Mouse (Mus musculus): ENCODE measurements around the gene Gm21954. TPM values are rescaled to one million over a fixed set of nuclear protein-coding genes. Genes with fewer than 3 reads are reported as not detected.

Gm21954 gene
- total and polyA plus RNA-seq, 3 experiments: not detected

- H3K4me2 ChIP-seq (ENCODE audit: insufficient read depth, low read depth, poor library complexity, severe bottlenecking): no peak overlapping the region
- no peak for DNase-seq (ENCODE audit: extremely low read depth)
- dilution Hi-C loops (cut with MboI; ENCODE audit: extremely low pct_ligation_motif_present, extremely low pct_unique_long_range_greater_than_20kb, low sequenced_read_pairs): no loop called here
- in situ Hi-C loops (cut with MboI; ENCODE audit: low pct_ligation_motif_present, low pct_unique_long_range_greater_than_20kb, low sequenced_read_pairs): no loop called here
- TF ChIP-seq JUND (conservative IDR thresholded peaks at IDR 0.05; ENCODE audit: low read depth, low read length): no peak
- H3K79me2 ChIP-seq (replicated peaks; ENCODE audit: control insufficient read depth, extremely low read depth, insufficient read depth, poor library complexity, severe bottlenecking): no peaks in the 10 kb centered on the region
- H3K4me1 ChIP-seq (ENCODE audit: control insufficient read depth in 1 of 2, insufficient read depth in 2 of 2): no peaks in the 10 kb centered on the region
- H3K27me3 ChIP-seq (replicated peaks): no peaks in the 10 kb centered on the region
- no peaks in the 10 kb centered on the region for H3K36me3 ChIP-seq (replicated peaks in 1 of 2; ENCODE audit: control insufficient read depth in 1 of 2, insufficient read depth in 1 of 2, low read length in 1 of 2)
- no peak overlapping the region for H3K9ac ChIP-seq (ENCODE audit: insufficient read depth, low read depth)
- H3K9me3 ChIP-seq (replicated peaks; ENCODE audit: low read length): peaks cover 67% of the 10 kb centered on the region
- H3K27ac ChIP-seq (ENCODE audit: insufficient read depth, low read depth): no peak overlapping the region
- no peak overlapping the region for H3K4me3 ChIP-seq (replicated peaks in 1 of 3; ENCODE audit: low read depth in 2 of 3, low read length in 2 of 3, poor library complexity in 1 of 3)
Observed at GRCm38 (mm10) chr3:55419334-55419733, 52.7 kb downstream of the Gm21954 start.

GRCm38 (mm10) chr3:55418845-55419244 lies 53.2 kb downstream of the Gm21954 start:
- Histone ChIP-seq H3K36me3 (replicated peaks in 1 of 2; ENCODE audit: control insufficient read depth in 1 of 2, insufficient read depth in 1 of 2, low read length in 1 of 2) (no peaks in the 10 kb centered on the region), H3K27me3 (replicated peaks) (no peaks in the 10 kb centered on the region), H3K9me3 (replicated peaks; ENCODE audit: low read length) (peaks cover 67% of the 10 kb centered on the region), H3K79me2 (replicated peaks; ENCODE audit: control insufficient read depth, extremely low read depth, insufficient read depth, poor library complexity, severe bottlenecking) (no peaks in the 10 kb centered on the region), H3K4me2 (ENCODE audit: insufficient read depth, low read depth, poor library complexity, severe bottlenecking) (no peak overlapping the region), H3K27ac (ENCODE audit: insufficient read depth, low read depth) (no peak overlapping the region), H3K4me3 (replicated peaks in 1 of 3; ENCODE audit: low read depth in 2 of 3, low read length in 2 of 3, poor library complexity in 1 of 3) (no peak overlapping the region), H3K9ac (ENCODE audit: insufficient read depth, low read depth) (no peak overlapping the region), H3K4me1 (ENCODE audit: control insufficient read depth in 1 of 2, insufficient read depth in 2 of 2) (no peaks in the 10 kb centered on the region)
- dilution Hi-C loops (cut with MboI; ENCODE audit: extremely low pct_ligation_motif_present, extremely low pct_unique_long_range_greater_than_20kb, low sequenced_read_pairs) (no loop called here), in situ Hi-C loops (cut with MboI; ENCODE audit: low pct_ligation_motif_present, low pct_unique_long_range_greater_than_20kb, low sequenced_read_pairs) (no loop called here)
- TF ChIP-seq CTCF (conservative IDR thresholded peaks at IDR 0.05 in 1 of 2, IDR thresholded peaks at IDR 0.05 in 1 of 2; ENCODE audit: low read depth in 2 of 2, low read length in 2 of 2) (no peak), USF1 (IDR thresholded peaks at IDR 0.05; ENCODE audit: low read depth, low read length) (no peak), SMC3 (IDR thresholded peaks at IDR 0.05; ENCODE audit: low read depth, low read length) (no peak), ZKSCAN1 (IDR thresholded peaks at IDR 0.05; ENCODE audit: borderline replicate concordance, low read depth, low read length) (no peak), SIN3A (IDR thresholded peaks at IDR 0.05; ENCODE audit: low read length) (no peak), TCF12 (IDR thresholded peaks at IDR 0.05; ENCODE audit: low read depth, low read length) (no peak), RAD21 (IDR thresholded peaks at IDR 0.05; ENCODE audit: low read depth, low read length) (no peak), TBP (conservative IDR thresholded peaks at IDR 0.05; ENCODE audit: low read depth, low read length) (no peak), ZC3H11A (IDR thresholded peaks at IDR 0.05; ENCODE audit: low read depth, low read length) (no peak), E2F4 (IDR thresholded peaks at IDR 0.05; ENCODE audit: insufficient replicate concordance, low read depth, low read length) (no peak), NRF1 (IDR thresholded peaks at IDR 0.05; ENCODE audit: low read depth, low read length) (no peak), HCFC1 (IDR thresholded peaks at IDR 0.05; ENCODE audit: low read depth, low read length) (no peak), PAX5 (IDR thresholded peaks at IDR 0.05; ENCODE audit: low read length) (no peak), MAZ (IDR thresholded peaks at IDR 0.05; ENCODE audit: low read depth, low read length) (no peak), ETS1 (conservative IDR thresholded peaks at IDR 0.05; ENCODE audit: low read depth, low read length) (no peak), BHLHE40 (IDR thresholded peaks at IDR 0.05; ENCODE audit: low read depth, low read length) (no peak), ELF1 (IDR thresholded peaks at IDR 0.05; ENCODE audit: low read depth, low read length) (no peak), MAX (IDR thresholded peaks at IDR 0.05; ENCODE audit: low read length) (no peak)
- DNase-seq (ENCODE audit: extremely low read depth): no peak
